Mouse (Mus musculus) testis, adult 2 months (tissue): Measurements from ENCODE around the gene Retnla. TPM values are rescaled to one million over a fixed set of nuclear protein-coding genes. Genes with fewer than 3 reads are reported as not detected.

Experiments
- H3K27ac ChIP-seq: fragments of 200-500 bp; 2 replicates; pipeline ENCODE4 v1.5.1; 2012; ENCODE audit warnings: low read depth, low read length; ENCODE audit not compliant: control insufficient read depth, insufficient read depth
- H3K27me3 ChIP-seq: fragments of 200-500 bp; 2 replicates; pipeline ENCODE4 v1.6.1; 2012; ENCODE audit warnings: mild to moderate bottlenecking, low read length, moderate library complexity; ENCODE audit not compliant: control insufficient read depth, insufficient read depth
- H3K36me3 ChIP-seq: fragments of 200-500 bp; 2 replicates; pipeline ENCODE4 v1.6.1; 2012; ENCODE audit warnings: mild to moderate bottlenecking, low read length; ENCODE audit not compliant: control insufficient read depth, insufficient read depth
- H3K4me1 ChIP-seq: fragments of 200-500 bp; 2 replicates; pipeline ENCODE4 v1.6.1; 2012; ENCODE audit warnings: low read length; ENCODE audit not compliant: control insufficient read depth, insufficient read depth
- H3K4me3 ChIP-seq: fragments of 200-500 bp; 2 replicates; pipeline ENCODE4 v1.5.1; 2012; ENCODE audit warnings: low read depth, mild to moderate bottlenecking, low read length, moderate library complexity, mixed read lengths; ENCODE audit not compliant: control insufficient read depth
- CTCF ChIP-seq: fragments of 200-500 bp; IDR thresholded peaks from 2 replicates; pipeline ENCODE4 v1.5.1; 2012; ENCODE audit warnings: low read depth, mild to moderate bottlenecking, inconsistent platforms, low read length, moderate library complexity; ENCODE audit not compliant: control insufficient read depth, insufficient read depth, insufficient replicate concordance
- POLR2A ChIP-seq: fragments of 200-500 bp; IDR thresholded peaks from 2 replicates; pipeline ENCODE4 v1.6.1; 2012; ENCODE audit warnings: low read depth, mild to moderate bottlenecking, inconsistent platforms, low read length, moderate library complexity; ENCODE audit not compliant: control insufficient read depth
- polyA plus RNA-seq: library from polyadenylated mRNA; depleted of rRNA; stranded (reverse); fragments of >200 nt; gene quantifications from 2 replicates; pipeline ENCODE4 v1.2.3, GENCODE M21; 2012; rRNA removed

The Retnla gene
- polyA plus RNA-seq: 4.5 and 15.4 TPM in 2 replicates

DNA sequence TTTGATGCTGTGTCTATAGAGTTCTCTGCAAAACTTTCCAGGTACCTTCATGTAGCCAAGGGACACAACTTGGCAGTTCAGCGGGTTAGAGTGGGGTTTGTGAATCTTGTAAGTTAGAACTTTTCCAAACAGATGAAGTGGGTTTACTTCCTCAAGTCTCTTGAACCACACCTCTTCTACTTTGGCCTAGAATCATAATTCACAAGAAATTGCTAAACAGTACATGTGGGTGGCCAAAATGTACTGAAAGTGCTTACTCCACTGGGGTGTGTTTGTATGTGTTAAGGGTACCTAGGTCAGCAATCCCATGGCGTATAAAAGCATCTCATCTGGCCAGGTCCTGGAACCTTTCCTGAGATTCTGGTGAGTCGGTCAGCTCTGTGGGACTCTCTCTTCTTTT, at the start of gene Retnla:
TSS of gene Retnla (plus strand) at position 286 of the 400 bp plus-strand sequence.
- Histone ChIP-seq H3K36me3 (no peaks in the 10 kb centered on the region), H3K4me3 (no peak within 1 kb of the TSS), H3K27me3 (no peaks in the 10 kb centered on the region), H3K27ac (no peak within 1 kb of the TSS), H3K4me1 (no peaks in the 10 kb centered on the region)
- no peak for TF ChIP-seq POLR2A
- TF ChIP-seq CTCF: no peak

DNA sequence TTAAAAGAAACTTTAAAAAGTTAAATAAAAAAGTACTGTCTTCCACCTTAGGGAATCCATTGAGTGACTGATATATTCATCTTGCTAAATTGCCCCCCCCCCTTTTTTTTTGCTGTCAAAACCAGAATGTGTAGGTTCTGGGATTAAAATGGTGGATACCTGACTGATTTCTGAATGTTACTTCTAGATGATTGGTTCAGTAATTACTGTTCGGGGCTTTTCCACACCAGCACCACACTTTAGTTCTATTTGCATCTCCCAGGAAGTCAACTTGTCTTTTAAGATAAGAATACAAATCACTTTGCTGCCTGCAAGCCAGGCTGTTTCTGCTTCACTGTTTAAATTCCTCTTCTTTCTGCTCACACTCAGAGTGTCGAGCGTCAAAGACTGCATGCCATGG, 44.1 kb upstream of the Retnla start:
- no peaks in the 10 kb centered on the region for H3K27me3 ChIP-seq
- H3K4me1 ChIP-seq: no peaks in the 10 kb centered on the region
- H3K4me3 ChIP-seq: no peak overlapping the region
- H3K36me3 ChIP-seq: no peaks in the 10 kb centered on the region
- TF ChIP-seq POLR2A: no peak
- TF ChIP-seq CTCF: no peak
- no peak overlapping the region for H3K27ac ChIP-seq

DNA sequence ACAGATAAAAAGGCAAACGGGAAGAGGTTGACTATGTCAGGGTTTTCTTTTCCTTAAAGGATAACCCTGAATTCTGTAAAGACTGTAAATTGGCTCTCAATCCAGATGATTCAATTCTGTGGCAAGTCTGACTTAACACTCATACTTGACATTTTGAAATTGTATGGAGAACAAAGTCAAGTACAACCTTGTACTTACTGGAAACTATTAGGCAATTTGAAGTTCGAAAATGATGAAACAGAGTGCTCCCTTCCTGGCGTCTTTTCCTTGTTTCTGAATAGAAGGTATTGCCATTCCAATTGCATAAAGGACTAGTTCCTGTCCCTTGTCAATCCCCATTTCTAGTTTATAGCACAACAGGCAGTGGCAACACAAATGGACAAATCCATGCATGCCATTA, 42.9 kb upstream of the Retnla start:
- Histone ChIP-seq H3K27me3 (no peaks in the 10 kb centered on the region), H3K4me1 (no peaks in the 10 kb centered on the region), H3K36me3 (no peaks in the 10 kb centered on the region), H3K27ac (no peak overlapping the region), H3K4me3 (no peak overlapping the region)
- TF ChIP-seq CTCF (no peak), POLR2A (no peak)

DNA sequence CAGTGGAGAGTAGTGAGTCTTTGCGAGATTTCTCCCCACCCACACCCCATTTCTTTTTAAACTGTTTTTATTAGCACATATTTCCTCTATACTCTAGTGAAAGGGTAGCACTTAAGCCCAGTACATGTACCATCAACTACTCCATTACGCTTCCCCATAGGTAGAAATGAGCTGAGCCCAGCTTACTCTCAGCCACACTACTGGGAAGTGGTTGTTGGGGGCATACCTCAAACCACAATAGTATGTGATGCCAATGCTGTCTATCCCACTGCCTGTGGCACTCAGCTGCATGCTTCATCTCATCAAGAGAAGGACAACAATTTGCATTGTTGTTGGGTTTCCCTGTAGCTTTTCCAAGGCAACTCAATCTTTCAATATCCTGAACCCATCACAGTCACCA, 41.4 kb upstream of the Retnla start:
- H3K27me3 ChIP-seq: no peaks in the 10 kb centered on the region
- H3K36me3 ChIP-seq: no peaks in the 10 kb centered on the region
- H3K27ac ChIP-seq: no peak overlapping the region
- H3K4me3 ChIP-seq: no peak overlapping the region
- H3K4me1 ChIP-seq: no peaks in the 10 kb centered on the region
- TF ChIP-seq POLR2A (no peak), CTCF (no peak)

DNA sequence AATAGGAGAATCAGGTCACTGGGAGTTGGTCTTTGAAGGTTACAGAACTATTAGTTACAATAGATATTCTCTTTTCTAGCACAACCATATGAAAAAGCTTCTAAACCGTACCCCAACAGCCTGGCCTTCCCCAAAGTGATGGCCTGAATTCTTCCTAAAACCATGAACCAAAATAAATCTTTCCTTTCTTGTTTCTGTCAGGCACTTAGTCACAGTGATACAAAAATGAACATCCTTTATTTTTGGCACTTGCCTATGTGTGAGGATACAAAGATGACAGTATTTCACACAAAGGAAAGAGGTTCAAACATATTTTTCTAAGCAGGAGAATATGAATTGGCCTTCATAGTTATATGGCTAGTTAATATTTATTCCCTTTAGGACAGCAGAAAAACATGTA, 36.9 kb upstream of the Retnla start:
- Histone ChIP-seq H3K27me3 (no peaks in the 10 kb centered on the region), H3K4me1 (no peaks in the 10 kb centered on the region), H3K4me3 (no peak overlapping the region), H3K36me3 (no peaks in the 10 kb centered on the region), H3K27ac (no peak overlapping the region)
- no peak for TF ChIP-seq POLR2A
- TF ChIP-seq CTCF: no peak

DNA sequence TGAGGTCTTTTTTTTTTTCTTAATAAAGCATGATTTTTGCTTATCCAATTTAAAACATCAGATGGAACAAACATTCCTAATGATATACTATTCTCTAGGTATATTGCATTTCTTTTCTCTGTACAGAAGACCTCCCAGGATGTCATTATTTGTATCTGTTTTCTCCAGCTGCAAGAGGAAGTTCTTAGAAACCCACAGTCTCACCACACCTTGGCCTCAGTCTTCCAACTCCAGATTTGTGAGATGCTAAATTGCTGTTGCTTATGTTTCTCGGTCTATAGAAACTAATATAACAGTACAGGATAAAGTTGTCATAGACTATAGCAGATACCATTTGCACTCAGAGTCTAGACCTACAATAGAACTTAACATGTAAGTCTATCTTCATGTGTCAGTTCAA, 35.8 kb upstream of the Retnla start:
- H3K27me3 ChIP-seq: no peaks in the 10 kb centered on the region
- no peaks in the 10 kb centered on the region for H3K36me3 ChIP-seq
- TF ChIP-seq POLR2A (no peak), CTCF (no peak)
- no peak overlapping the region for H3K27ac ChIP-seq
- H3K4me3 ChIP-seq: no peak overlapping the region
- no peaks in the 10 kb centered on the region for H3K4me1 ChIP-seq

DNA sequence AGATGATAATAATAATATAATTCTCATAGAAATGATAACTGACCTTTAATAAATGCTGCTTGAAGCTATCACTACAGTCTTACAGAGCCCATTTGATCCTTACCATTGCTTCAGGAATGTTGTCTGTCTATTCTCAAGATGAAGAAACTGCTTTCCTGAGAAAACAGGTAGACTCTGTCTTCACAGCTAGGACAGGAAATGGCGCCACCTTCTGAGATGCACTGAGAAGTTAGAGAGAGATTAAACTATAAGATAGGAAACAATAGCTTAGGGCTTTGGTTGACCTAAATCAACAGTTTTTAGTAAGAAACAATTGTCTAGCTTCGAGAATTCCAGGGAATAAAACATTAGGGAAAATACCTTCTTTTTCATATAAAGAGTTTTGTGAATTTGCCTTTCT, 33.0 kb upstream of the Retnla start:
- H3K36me3 ChIP-seq: no peaks in the 10 kb centered on the region
- no peak for TF ChIP-seq POLR2A
- no peak overlapping the region for H3K27ac ChIP-seq

DNA sequence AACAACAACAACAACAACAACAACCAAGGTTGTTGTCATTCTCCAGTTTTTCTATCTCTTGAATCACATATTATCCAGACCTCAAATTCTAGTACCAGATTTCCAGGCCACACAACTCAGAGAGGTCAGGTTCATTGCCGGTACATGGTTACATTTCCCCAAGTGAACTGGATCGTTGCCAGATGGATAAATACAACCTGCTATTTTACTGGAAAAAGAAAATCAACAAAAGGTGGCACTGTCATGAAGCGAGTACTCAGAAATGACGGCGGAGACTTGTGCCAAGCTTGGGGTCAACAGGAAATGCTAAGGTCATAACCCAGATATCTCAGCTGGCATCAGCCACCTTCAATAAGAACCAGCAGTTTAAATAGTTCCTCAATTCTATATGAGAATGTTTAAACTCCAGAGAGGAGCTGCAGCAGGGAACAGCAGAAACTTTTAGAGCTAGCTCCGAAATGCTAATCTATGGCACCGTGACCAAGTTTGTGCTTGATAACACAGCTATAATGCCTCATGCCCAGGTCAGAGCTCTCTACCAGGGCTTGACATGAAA, 30.4 kb upstream of the Retnla start:
- TF ChIP-seq CTCF (no peak), POLR2A (no peak)
- H3K27me3 ChIP-seq: no peaks in the 10 kb centered on the region
- no peak overlapping the region for H3K27ac ChIP-seq

More for the DNA sequence above, 33.0 kb upstream of the Retnla start:
- Histone ChIP-seq H3K27me3 (no peaks in the 10 kb centered on the region), H3K4me1 (no peaks in the 10 kb centered on the region), H3K4me3 (no peak overlapping the region)

More for the DNA sequence above, 30.4 kb upstream of the Retnla start:
- Histone ChIP-seq H3K36me3 (no peaks in the 10 kb centered on the region), H3K4me3 (no peak overlapping the region), H3K4me1 (no peaks in the 10 kb centered on the region)
